Mouse (Mus musculus) midbrain, embryonic 11.5 days (tissue): ENCODE data around the gene Tango2. TPM values are rescaled to one million over a fixed set of nuclear protein-coding genes. Genes with fewer than 3 reads are reported as not detected.

Experiments
- ATAC-seq: fragments of 200-750 bp; cut with Nextera tagmentation; 2 replicates; pipeline ENCODE4 v1.8.0; 2017; ENCODE audit warnings: moderate TSS enrichment, moderate library complexity; ENCODE audit not compliant: low FRiP score
- DNase-seq: peaks from one replicate; pipeline ENCODE4 v3.0.0; 2015; ENCODE audit warnings: low spot score; ENCODE audit errors: missing footprints
- H3K27ac ChIP-seq: fragments of 300-500 bp; sonication (generic); 2 replicates; pipeline ENCODE4 v1.5.1; 2014; ENCODE audit warnings: low read depth, low read length
- H3K27me3 ChIP-seq: fragments of 300-500 bp; sonication (generic); 2 replicates; pipeline ENCODE4 v1.6.1; 2014; ENCODE audit warnings: mild to moderate bottlenecking, low read length, moderate library complexity, mixed read lengths; ENCODE audit not compliant: control insufficient read depth, insufficient read depth
- H3K36me3 ChIP-seq: fragments of 300-500 bp; sonication (generic); 2 replicates; pipeline ENCODE4 v1.6.1; 2014; ENCODE audit warnings: mild to moderate bottlenecking, low read length, moderate library complexity, mixed read lengths; ENCODE audit not compliant: control insufficient read depth, insufficient read depth
- H3K4me1 ChIP-seq: fragments of 300-500 bp; sonication (generic); 2 replicates; pipeline ENCODE4 v1.6.1; 2014; ENCODE audit warnings: low read length; ENCODE audit not compliant: control insufficient read depth, insufficient read depth
- H3K4me2 ChIP-seq: fragments of 300-500 bp; sonication (generic); 2 replicates; pipeline ENCODE4 v1.6.1; 2014; ENCODE audit warnings: mild to moderate bottlenecking, moderate library complexity
- H3K4me3 ChIP-seq: fragments of 300-500 bp; sonication (generic); 2 replicates; pipeline ENCODE4 v1.5.1; 2014; ENCODE audit warnings: low read depth, low read length
- H3K9ac ChIP-seq: fragments of 300-500 bp; sonication (generic); 2 replicates; pipeline ENCODE4 v1.6.1; 2014; ENCODE audit warnings: low read length
- H3K9me3 ChIP-seq: fragments of 300-500 bp; sonication (generic); 2 replicates; pipeline ENCODE4 v1.6.1; 2016; ENCODE audit warnings: low read length; ENCODE audit not compliant: control insufficient read depth
- WGBS: fragments of 180-500 bp; shearing (Covaris S2); extraction: QIAGEN DNeasy Blood & Tissue Kit; methylation state at CpG from one replicate; pipeline ENCODE4 v1.1.7; 2014; 5-methylcytosine and 5-hydroxymethylcytosine counted together
- microRNA counts: library from miRNA; unstranded; fragments of <30 nt; microRNA quantifications from one replicate; lab custom pipeline; 2015
- microRNA-seq: library from miRNA; unstranded; fragments of <30 nt; microRNA quantifications from one replicate; pipeline ENCODE4, GENCODE M21; 2017
- polyA plus RNA-seq: library from polyadenylated mRNA; unstranded; fragments of >200 nt; fragmentation: Nextera tagmentation; extraction: Ambion mirVana; gene quantifications from 2 replicates; pipeline ENCODE4 v1.2.1, GENCODE M21; 2014

Tango2 gene
- polyA plus RNA-seq, 1 experiment from 2014 or later: 38.9 TPM

DNA sequence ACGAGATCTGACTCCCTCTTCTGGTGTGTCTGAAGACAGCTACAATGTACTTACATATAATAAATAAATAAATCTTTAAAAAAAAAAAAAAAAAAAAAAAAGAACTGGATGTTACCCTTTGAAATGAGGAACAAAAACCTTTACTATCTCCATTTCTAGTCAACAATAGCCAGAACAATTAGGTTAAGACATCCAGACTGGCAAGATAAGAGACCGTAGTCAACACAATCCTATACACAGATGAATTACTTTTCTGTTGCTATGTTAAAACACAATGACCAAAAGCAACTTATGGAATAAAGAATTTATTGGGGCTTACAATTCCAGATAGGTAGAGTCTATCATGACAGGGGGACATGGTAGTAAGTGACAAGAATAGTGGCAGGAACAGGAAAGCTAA is 82.9 kb downstream of the Tango2 start:
- H3K4me1 ChIP-seq: no peaks in the 10 kb centered on the region
- H3K36me3 ChIP-seq: peaks cover 41% of the 10 kb centered on the region

GRCm38 (mm10) chr16:18258221-18258620 is 89.7 kb downstream of the Tango2 start, which contains the start of gene Gm49776:
Gm49776 (minus strand) TSS chr16:18258321.
- ATAC-seq (no peak), DNase-seq (no peak)
- Histone ChIP-seq H3K36me3 (peaks cover 56% of the 10 kb centered on the region), H3K4me1 (no peaks in the 10 kb centered on the region), H3K27me3 (no peaks in the 10 kb centered on the region), H3K9ac (no peak within 1 kb of the TSS), H3K4me3 (no peak within 1 kb of the TSS), H3K4me2 (no peak within 1 kb of the TSS), H3K27ac (no peak within 1 kb of the TSS), H3K9me3 (no peaks in the 10 kb centered on the region)
- 86% methylated on average over 2 of the region's 2 CpGs for WGBS

More for the DNA sequence above, 82.9 kb downstream of the Tango2 start:
- Histone ChIP-seq H3K4me2 (no peak overlapping the region), H3K9ac (no peak overlapping the region), H3K4me3 (no peak overlapping the region), H3K9me3 (no peaks in the 10 kb centered on the region), H3K27me3 (no peaks in the 10 kb centered on the region), H3K27ac (no peak overlapping the region)
- ATAC-seq (no peak), DNase-seq (no peak)
- WGBS: 86% methylated on average over 2 of the region's 2 CpGs

DNA sequence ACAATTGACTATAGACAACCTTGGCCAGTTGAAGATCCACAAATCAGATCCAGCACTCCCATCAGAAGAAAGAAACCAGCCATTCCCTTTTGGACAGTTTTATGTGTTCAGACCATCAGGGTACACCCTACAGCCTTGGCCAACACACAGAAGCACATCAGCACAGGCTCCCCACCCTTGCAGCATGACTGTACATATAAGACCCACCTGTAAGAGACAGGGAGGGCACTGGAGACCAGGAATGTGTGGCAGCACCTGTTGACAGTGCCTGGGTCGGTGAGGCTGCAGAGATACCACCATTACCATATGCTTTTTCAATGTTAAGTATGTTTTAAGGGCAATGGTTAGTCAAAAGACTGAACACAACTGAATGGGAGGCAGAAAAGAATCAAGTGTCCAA is 94.0 kb downstream of the Tango2 start:
- Histone ChIP-seq H3K9ac (no peak overlapping the region), H3K36me3 (peaks cover 47% of the 10 kb centered on the region), H3K4me2 (no peak overlapping the region), H3K9me3 (no peaks in the 10 kb centered on the region), H3K27me3 (no peaks in the 10 kb centered on the region), H3K4me1 (peaks cover 18% of the 10 kb centered on the region), H3K27ac (no peak overlapping the region), H3K4me3 (no peak overlapping the region)
- DNase-seq: no peak
- 97% methylated on average over 1 of the region's 1 CpGs for WGBS
- no peak for ATAC-seq

DNA sequence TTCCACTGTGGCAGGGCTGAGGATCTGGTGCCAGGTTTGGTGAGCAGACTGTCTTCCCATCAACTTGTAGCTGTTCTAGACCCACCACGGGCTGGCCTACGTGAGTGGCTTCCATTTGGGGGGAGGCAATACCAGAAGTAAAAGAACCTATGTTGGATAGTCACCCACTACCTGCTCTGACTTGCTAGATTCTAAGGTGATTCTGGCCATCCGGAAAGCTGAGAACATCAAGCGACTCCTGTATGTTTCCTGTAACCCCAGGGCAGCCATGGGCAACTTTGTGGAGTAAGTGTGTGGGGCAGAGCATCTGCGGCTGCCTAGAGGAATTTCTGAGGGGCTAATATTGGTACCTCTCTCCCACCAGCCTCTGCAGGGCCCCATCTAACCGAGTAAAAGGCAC is 95.2 kb downstream of the Tango2 start:
- Histone ChIP-seq H3K27me3 (no peaks in the 10 kb centered on the region), H3K36me3 (peaks cover 39% of the 10 kb centered on the region), H3K4me1 (peaks cover 18% of the 10 kb centered on the region), H3K9ac (no peak overlapping the region), H3K27ac (no peak overlapping the region), H3K4me3 (no peak overlapping the region), H3K9me3 (no peaks in the 10 kb centered on the region), H3K4me2 (no peak overlapping the region)
- no peak for ATAC-seq
- 86% methylated on average over 6 of the region's 6 CpGs for WGBS
- no peak for DNase-seq

- 0 out of 2 replicates have a peak overlapping the region, but pooled peaks have one; percentile 6 for H3K27ac ChIP-seq
- ATAC-seq (no peak), DNase-seq (peak; percentile 89)
- H3K9me3 ChIP-seq: no peaks in the 10 kb centered on the region
- 0 out of 2 replicates have a peak overlapping the region, but pooled peaks have one; percentile 15 for H3K4me3 ChIP-seq
- H3K36me3 ChIP-seq: peaks cover 30% of the 10 kb centered on the region
- H3K9ac ChIP-seq: peak overlapping the region; percentile 93; the same call in 1 of the 2 replicates
- WGBS: 76% methylated on average over 10 of the region's 10 CpGs
- H3K27me3 ChIP-seq: no peaks in the 10 kb centered on the region
- peak overlapping the region; percentile 92 for H3K4me2 ChIP-seq
- peaks cover 28% of the 10 kb centered on the region for H3K4me1 ChIP-seq
Observed at GRCm38 (mm10) chr16:18250828-18251790, 96.8 kb downstream of the Tango2 start.

MicroRNAs within 50 kb of the gene (microRNA counts, 519-probe panel; counts per million panel counts)
- microRNA mmu-miR-1306 (lab: Ali Mortazavi, UCI) (not detected), microRNA mmu-miR-185 (lab: Ali Mortazavi, UCI) (4,301 counts per million, percentile 36 among the panel's probes with 10 or more counts)

Small RNA genes within 50 kb of the gene (microRNA-seq; reads per million reads assigned to microRNA genes)
- 4.7 reads per million, percentile 22 among the genes with 10 or more reads in this experiment for gene Gm24572
- gene Gm26219: not detected
- gene Mir1306: 757 reads per million, percentile 75 among the genes with 10 or more reads in this experiment
- gene Mir185: 558 reads per million, percentile 72 among the genes with 10 or more reads in this experiment

Other genes starting within 250 kb of the Tango2 start
- 2.2 and 2.7 TPM in 2 replicates for gene Rtn4r, start 220.5 kb downstream of the Tango2 start, polyA plus RNA-seq
- not detected in 2 replicates for gene Ccdc188, start 130.2 kb downstream of the Tango2 start, polyA plus RNA-seq
- 7.1 and 8.4 TPM in 2 replicates for gene Zdhhc8, start 113.0 kb downstream of the Tango2 start, polyA plus RNA-seq
- 90.4 and 104 TPM in 2 replicates for gene Trmt2a, start 99.4 kb downstream of the Tango2 start, polyA plus RNA-seq
- 1,256 and 1,339 TPM in 2 replicates for gene Ranbp1, start 99.4 kb downstream of the Tango2 start, polyA plus RNA-seq
- 1.4 TPM in 1 of 2 replicates, not detected in the other for gene Gm49776, start 89.8 kb downstream of the Tango2 start, polyA plus RNA-seq
- 33.1 and 34.9 TPM in 2 replicates for gene Dgcr8, start 58.9 kb downstream of the Tango2 start, polyA plus RNA-seq
- 66.9 and 71.0 TPM in 2 replicates for gene Arvcf, start 79 bp upstream of the Tango2 start, polyA plus RNA-seq
- 21.0 and 22.7 TPM in 2 replicates for gene Txnrd2, start 78.3 kb upstream of the Tango2 start, polyA plus RNA-seq
- 50.8 and 52.5 TPM in 2 replicates for gene Comt, start 78.7 kb upstream of the Tango2 start, polyA plus RNA-seq
- gene Gnb1l, start 150.6 kb upstream of the Tango2 start, polyA plus RNA-seq: 10.3 and 12.9 TPM in 2 replicates
- gene Rtl10, start 150.8 kb upstream of the Tango2 start, polyA plus RNA-seq: 2.0 and 2.1 TPM in 2 replicates
- 0.63 and 0.87 TPM in 2 replicates for gene Tbx1, start 242.6 kb upstream of the Tango2 start, polyA plus RNA-seq